Mouse (Mus musculus): ENCODE results near the gene Slc1a2.
A peak's percentile ranks its signal among the peaks of the same experiment; 100 is the strongest.

Gene Slc1a2

DNA sequence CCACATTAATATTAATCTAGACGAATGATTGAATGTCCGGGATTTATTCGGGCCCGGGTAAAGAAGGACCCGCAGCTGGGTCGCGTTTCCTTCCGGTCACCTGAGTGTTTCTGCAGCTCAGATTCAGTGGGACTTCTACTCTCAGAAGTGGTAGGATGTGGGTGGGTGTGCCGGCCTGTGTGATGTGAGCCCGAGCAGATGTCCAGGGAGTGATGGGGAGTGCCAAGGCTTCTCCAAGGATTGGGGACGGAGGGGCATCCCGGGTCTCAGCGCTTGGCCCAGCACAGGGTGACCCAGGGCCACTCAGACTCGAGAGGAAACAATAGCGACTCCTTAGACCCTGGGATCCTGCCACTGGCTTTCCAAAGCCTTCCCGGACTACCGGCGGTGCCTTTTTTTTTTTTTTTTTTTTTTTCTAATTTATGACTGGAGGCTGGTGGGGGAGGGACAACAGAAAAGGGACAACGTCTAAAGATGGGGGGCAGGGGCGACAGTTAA, at the start of gene Slc1a2:
Gene Slc1a2 (plus strand): TSS at position 497 of the 498 bp plus-strand sequence.
- DNase-seq: peak; percentile 62

DNA sequence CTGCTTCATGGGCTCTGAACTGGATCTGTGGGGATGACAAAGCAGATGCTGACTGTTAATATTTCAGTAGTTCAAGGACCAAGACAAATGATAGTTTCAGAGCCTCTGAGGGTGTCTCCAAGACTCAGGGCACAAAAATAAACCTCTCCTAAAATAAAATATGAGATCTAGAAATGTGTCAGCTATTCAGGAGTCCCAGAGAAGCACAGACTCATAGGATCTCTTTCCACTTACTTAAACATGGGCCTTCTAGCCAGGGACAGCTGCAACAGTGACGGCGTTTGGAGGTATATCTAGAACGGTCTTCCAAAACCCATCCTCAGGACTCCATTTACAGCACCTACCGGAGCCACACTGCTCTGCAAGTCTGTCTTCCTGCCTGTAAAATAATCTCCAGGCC, 48.0 kb upstream of the Slc1a2 start:
- no peak for DNase-seq

DNA sequence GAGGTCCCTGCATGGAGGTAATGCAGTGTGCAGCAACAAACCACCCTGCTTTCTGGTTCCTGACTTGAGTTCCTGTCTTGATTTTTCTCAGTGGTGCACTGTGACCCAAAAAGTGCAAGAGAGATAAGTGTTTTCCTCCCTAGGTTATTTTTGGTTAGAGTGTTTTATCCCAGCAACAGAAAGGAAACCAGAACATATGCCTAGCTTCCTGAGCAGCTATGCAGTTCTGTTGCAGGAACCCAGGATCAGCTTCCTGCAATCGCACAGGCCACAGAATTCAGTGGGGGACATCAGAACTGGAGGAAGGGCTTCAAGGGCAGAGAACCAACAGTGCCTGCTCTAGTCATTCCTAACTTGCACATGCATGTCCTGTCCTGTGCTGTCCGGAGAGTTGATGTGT, 41.8 kb upstream of the Slc1a2 start:
- DNase-seq: no peak

DNA sequence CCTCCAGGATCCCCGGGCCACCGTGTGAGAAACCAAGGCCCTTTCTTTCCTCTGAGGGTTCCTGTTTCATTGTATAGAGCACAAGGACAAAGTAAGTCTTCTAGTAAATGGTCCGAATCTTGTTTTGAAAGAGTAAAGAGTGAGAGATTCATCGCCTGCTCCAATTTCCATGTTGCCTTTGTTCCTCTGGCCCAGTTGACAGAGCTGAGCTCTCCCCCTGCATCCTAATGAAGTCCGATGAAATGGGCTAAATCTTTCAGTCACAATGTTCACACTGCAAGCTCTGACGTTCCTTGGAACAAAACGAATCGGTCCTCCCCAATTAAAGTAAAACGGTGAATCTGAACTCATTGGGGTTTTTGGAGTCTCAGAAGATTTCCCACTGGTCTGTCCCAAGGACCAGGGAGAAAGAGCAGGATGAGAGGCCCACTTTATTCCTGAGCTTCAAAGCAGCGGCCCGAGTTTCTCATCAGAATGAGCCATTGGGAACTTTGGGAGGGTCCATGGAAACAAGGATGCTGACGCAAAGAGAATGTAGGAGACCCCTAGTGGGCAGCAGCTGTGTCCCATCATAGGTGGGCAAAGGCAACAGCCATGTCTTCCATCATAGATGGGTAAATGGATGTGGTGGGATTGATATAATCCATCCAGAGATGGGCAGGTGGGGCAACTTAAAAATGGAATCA, 37.6 kb upstream of the Slc1a2 start:
- DNase-seq: no peak

DNA sequence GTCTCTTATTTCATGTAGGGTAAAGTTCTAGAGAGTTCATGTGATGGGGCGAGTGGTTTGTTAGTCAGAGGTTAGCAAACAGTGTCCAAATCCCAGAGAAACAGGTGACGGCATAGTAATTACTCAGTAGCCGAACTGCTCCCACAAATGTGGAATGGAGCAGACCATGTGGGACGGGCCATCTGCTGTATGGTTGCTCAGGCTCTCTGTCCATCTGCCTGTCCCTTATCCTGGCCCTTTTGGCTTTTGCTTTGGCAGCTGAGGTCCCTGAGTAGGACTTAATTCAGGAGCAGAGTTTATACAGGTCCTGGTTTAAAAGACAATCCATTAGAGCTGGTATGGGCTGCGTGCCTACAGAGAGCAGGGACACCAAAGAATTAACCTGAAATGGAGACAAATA, 36.3 kb upstream of the Slc1a2 start:
- no peak for DNase-seq

DNA sequence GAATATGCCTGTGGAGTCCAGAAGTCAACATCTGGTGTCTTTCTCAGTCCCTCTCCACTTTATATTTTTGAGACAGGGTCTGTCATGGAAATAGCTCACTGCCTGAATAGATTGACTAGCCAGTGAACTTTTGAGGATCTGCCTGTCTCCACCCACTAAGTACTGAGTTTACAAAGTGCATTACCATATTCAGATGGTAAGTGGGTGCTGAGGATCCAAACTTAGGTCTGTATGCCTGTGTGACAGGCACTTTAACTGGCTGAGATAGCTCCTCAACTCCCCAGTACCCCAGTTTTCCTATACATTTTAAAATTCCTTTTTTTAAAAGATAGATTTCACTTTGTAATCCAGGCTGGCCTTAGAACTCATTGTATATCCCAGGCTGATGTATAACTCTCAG, 35.5 kb upstream of the Slc1a2 start:
- no peak for DNase-seq

DNA sequence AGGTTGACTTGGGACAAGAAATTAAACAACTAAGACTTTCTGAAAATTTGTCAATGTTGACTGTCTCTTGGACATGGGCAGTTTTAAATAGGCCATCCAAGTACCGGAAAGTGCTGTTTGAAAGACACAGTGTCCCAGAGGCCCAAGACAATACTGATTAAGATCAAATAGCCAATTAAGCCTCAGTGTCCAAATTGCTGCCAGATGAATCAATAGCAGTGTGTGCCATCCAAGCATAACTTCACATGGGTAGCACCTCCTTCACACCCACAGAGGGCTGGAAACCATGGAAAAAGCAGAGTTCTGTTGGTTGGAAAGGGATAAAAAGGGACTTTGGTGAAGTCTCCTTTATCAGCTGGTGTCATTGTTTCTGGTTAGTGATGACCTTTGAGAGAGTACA, 33.9 kb upstream of the Slc1a2 start:
- peak; percentile 11 for DNase-seq

DNA sequence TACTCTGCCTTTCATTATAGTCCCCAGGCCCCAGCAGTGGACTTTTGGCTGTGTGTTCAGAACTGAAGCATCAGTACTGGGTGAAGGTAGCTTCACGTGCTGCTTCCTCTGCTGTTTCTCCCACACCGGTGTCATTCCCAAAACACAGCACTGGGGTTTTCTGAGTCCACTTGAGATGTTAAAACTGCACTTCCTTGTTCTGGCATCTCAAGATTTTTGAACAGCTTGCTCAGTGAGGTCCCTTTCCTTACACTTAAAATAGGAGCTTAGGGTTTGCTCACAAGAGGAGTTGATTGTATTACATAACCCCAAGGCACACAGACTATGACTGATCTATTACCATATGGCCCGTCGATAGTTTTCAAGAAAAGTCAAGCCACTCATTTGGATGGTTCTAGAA, 26.1 kb upstream of the Slc1a2 start:
- no peak for DNase-seq

DNA sequence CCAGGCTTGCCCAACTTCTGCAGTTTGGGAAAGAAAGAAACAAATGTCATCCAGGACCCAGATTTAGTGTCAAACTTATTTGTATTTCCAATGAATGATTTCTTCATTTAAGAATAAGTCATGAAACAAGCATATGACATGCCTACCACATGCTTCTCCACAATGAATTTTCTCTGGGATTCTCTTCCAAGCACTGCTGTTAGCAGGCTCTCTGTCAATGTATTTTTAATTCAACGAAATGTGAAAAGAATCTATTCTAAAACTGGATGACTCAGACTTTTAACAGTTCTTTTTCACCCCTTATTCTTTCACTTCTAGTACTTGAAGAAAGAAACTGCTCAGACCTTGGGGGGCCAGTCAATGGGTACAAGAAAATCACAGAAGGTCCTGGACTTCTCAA, 24.4 kb upstream of the Slc1a2 start:
- DNase-seq: no peak

DNA sequence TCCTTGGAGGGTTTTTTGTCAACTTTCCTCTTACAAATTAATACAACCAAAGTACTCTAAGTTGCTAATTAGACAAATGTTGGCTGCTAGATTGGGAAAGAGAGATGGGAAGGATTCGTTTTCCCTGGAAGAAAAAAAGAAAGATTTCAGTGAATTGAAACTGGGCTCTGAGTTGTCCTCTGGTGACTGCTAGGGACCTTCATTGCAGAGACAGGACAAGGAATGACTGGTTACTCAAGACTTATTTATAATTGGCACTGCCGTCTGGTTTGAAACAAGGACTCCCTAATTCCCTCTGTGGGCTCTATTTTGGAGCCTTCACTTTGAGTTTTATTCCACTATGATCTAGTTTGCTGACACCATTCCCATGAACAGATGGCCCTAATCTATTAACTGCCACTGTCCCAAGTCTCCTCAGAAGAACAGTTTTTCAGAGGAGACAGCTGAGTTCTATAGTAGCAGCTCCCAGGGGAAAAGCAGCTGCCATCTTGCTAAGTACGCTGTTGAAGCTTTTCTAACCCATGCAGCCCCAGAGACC, 22.9 kb upstream of the Slc1a2 start:
- peak; percentile 30 for DNase-seq

DNA sequence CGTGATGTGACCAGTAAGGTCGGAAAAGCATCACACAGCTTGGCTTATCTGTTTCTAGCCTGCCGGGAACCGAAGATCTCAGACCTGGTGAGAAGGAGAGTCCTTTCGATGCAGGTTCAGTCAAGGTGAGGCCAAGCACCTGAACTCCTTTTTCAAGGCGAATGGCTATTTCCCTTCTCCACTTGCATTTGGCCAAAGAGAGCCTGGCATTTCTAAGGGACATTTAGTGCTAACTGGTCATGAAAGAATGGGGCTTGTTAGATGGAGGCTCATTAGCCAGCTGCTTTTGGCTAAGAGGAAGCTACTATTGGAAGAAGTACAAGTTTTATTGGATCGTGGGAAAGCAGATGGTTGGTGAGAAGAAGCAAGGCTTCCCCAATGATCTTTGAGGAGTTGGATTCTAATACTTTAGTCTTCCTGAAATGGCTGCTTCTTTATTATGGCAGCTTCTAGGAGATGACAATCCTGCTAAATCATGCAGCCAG, 22.3 kb upstream of the Slc1a2 start:
- DNase-seq: no peak

DNA sequence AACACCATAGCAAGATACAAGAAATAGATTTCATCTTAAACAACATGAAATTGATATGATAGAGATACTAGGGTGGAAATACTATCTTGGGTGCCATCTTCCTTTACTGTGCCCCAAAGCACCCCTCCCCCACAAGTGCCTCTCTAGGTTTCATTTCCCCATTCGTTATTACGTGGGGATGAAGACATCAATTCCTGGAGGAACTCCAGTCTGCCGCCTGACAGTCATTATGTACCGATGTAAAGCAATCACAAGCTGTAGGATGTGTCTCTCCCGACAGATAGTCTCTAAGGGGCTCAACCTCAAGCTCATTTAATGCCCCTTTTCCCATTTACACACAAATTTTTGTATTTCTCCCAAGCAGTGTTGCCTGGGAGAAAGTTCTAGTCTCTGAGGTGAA, 20.3 kb upstream of the Slc1a2 start:
- DNase-seq: no peak

DNA sequence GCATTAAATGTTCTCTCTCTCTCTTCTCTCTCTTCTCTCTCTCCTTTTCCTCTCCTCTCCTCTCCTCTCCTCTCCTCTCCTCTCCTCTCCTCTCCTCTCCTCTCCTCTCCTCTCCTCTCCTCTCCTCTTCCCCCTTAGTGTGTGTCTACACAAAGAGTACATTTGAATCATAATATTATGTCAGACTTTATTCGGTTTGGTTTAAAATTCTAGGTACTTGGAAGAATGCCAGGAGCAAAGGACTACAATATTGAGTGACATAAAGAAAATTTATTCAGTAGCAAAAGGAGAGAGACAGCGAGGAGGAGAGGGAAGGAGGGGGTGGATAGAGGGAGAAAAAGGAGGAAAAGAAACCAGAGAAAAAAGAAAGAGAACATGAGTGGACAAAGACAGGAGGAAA, 19.8 kb upstream of the Slc1a2 start:
- no peak for DNase-seq

DNA sequence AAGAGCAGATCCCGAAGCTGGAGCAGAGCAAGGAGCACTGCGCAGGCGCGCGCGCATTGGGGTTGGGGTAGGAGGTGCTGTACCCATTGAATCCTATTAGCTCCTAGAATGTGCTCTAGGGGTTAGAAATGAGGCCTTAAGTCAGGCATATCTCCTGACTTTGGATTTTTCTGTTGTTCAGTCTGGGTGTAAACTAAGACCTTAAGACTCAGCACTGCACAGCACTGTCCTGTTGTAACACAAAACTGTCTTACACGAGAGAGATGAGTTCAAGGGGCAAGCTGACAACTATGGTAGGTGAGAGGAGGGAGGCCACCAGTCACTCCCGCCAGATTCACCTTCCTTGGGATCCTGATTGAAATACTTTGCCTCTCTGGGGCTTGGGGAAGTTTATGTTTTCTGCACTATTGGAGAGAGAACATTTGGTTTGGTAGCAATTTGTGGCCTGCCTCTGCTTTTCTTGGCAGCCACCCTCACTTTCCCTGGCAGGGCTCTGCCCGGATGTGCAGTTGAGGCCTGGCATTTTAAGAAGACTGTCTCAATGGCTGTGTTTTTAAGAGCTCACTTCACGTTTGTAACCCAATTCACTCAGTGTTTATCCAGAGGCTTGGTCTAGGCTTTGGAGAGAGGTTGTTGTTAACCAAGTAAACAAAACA, 9.5 kb upstream of the Slc1a2 start:
- DNase-seq: no peak

DNA sequence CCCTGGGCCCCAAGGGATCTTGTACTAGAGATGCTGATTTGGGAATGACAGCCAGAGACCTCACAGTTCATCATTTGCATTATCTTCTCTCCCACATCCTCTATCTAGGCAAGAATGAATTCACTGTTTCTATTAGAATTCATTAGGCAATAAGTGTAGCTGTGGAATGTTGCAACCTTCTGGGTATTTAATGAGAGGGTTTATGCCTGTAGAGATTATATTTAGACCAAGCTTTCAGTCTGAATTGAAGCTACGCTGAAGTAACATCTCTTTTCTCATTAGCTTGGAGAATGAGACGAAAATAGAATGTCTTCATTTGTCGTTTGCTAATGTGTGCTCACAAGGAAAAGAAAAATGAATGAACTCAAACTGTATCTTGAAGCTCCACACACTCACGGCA, 8.1 kb upstream of the Slc1a2 start:
- DNase-seq: no peak

DNA sequence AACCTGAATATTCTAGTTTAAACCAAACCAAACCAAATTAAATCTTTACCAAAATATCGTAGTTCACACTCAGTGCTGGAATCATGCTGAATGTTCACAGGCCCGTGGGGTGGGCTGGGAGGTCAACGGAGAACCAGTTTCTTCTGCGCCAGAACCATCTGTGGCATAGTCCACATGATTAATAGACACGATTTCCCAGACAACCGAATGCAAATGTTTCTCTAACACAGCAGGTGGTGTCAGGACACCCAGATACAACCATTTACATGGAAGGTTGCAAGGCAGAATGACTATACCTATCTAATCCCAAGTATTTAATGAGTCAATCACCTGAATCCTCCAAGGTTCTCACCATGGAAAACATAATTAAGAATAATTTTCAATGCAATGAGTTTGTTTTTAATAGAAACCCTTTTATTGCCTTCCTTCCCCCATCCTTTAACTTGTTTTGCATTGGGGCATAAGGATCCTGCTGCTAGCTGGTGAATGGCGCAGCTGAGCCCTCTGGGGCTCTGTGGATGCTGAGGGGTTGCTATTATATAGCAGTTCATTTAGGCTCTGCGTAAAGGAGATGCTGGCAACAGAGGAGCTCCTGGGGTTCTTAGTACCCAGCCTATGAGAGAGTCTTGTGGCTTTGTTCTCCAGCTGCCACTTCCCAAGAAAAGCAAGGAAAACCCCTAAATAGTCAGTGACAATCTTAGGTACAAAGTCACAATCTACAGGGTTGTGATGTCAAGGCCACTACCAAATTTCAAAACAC, 2.3 kb upstream of the Slc1a2 start:
- no peak for DNase-seq

DNA sequence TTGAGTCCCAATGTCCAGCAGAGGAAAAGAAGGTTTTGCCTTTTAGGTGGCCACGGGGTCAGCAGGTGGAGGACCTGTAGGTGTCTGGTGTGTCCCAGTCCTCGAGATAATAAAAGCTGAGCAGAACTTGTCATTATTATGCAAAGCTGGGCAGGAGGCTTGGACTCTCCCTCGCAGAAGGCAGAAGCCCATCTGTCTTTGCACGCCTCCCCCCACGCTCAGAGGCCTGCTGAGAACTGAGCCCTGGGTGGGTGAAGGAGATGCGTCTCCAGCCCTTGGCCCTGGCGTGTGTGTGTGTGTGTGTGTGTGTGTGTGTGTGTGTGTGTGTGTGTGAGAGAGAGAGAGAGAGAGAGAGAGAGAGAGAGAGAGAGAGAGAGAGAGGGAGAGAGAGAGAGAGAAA, 733 bp upstream of the Slc1a2 start:
- peak; percentile 75 for DNase-seq

DNA sequence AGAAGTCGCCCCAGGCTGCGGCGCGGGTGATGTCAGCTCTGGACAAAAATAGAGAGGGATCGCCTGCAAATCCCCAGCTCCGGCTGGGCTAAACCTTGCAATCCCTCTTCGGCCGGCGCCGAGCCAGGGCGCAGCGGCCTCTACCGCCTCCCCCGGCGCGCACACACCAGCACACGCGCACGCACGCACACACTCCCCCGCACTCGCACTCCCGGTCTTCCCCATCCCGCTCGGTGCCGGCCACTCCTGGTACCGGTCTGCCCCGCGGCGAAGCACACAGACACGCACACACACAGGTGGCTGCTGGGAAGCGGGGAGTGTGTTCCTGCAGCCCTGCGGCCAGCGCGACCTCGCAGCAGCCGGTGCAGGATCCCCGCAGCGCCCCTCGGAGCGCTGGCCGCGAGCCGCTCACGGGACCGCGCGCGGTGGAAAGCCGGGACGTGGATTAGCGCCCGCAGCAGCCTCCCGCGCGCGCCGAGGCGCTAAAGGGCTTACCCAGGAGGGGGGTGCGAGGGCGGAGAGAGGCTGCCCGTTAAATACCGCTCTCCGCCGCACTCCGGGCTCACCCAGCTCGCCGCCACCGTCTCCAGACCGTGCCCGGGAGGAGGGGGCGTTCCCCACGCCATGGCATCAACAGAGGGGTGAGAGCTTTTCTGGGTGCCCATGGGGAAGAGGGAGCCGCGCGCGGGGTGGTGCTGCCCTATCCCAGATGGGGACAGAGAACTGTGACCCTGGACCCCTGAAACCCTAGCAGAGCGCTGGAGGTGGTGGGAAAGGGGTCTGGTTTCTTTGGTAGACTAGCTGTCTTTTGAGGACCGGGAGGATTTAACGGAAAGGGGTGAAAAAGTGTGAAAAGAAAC, 432 bp downstream of the Slc1a2 start:
- peak; percentile 89 for DNase-seq

DNA sequence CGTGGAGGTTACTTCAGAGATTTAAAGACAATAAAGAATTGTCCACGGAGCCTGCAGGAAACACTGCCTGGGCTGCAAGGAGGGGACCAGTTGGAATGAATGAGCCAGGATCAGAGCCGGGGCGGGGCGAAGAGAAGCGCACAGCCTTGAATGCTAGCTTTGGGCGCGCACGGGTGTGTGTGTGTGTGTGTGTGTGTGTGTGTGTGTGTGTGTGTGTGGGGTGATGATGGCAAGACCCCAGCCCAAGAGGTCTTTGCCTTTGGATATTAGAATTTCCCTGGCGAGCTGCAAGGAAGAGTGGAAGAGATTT, 1.0 kb downstream of the Slc1a2 start:
- DNase-seq: peak; percentile 67

DNA sequence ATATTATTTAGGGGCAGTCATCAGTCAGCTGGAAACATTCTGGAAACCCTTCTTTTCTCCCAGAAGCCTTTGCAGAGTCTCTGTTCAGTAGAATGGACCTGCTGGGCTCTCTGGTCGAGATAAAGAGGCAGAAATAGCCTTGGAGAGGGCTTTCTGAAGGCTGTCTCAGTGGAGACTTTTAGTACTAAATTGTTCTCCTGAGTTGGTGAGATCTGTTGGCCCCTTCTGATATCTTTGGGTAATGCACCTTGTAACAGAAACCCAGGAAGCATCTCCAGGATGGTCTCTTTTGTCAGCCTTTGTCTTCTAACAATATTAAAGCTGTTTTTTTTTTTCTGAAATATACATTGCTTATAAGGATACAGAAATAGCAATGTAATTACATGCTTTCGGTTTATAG, 2.6 kb downstream of the Slc1a2 start:
- no peak for DNase-seq

DNA sequence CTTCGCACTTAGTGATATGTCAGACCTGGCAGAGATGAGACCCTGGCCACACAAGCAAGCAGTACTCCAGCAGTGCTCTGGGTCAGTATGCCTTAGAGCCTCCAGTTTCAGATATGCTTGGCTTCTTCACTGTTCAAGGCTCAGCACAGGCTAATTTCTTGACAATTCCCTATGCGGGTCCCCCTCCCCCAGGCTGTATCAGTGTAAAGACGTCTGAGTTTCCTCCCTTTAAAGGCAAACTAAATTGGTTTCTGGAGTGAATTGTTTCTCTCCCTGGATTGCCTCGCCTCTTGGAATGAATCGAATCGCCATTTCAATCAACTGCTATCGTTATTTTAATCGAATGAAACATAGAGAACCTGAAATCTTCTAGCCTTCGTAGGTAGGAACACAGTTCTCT, 4.5 kb downstream of the Slc1a2 start:
- DNase-seq: no peak

DNA sequence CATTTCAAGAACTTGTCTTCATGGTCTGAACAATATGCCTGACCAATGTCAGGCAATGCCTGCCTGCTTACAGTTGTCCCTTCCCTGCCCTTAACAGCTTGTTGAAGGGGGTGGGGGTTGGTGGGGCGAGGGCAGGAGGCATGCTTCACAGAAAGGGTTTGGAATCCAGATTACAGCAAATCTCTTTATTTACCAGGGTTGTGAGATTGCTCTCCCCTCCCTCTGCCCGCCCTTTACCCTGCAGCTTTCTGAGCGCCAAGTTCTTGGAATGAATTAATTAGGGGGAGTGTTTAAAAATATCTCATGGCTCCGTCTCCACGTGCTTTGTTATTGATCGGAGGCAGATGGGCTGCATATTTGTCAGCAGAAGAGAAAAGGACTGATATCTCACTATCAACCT, 4.9 kb downstream of the Slc1a2 start:
- DNase-seq: peak; percentile 76

DNA sequence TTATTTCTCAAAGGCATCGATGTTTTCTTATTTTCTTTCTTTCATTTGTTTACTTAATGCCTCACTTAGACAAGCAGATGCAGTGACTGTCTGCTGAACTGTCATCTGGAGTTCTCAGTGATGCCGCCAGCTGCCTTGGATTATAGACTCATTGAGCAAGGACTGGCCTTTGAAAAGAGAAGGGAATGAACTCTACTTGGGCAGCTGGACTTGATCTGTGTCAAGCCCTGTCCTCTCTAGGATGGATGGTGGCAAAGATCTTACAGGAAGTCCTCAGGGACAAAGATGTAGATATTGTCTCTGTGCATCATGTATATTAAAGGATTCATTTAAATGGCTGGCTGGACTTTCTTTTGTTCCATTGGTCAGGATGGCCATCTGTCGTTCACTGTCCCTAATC, 5.4 kb downstream of the Slc1a2 start:
- peak; percentile 84 for DNase-seq
